Mouse (Mus musculus) lung, postnatal 0 days (tissue): Measurements from ENCODE around the gene Abr.

Source experiments
- CTCF ChIP-seq: IDR thresholded peaks from 2 replicates; pipeline ENCODE4 v1.5.1; 2016; ENCODE audit warnings: antibody characterized with exemption, mild to moderate bottlenecking
- EP300 ChIP-seq: IDR thresholded peaks from 2 replicates; pipeline ENCODE4 v1.6.1; 2016; ENCODE audit warnings: antibody characterized with exemption, mild to moderate bottlenecking, control low read depth

DNA sequence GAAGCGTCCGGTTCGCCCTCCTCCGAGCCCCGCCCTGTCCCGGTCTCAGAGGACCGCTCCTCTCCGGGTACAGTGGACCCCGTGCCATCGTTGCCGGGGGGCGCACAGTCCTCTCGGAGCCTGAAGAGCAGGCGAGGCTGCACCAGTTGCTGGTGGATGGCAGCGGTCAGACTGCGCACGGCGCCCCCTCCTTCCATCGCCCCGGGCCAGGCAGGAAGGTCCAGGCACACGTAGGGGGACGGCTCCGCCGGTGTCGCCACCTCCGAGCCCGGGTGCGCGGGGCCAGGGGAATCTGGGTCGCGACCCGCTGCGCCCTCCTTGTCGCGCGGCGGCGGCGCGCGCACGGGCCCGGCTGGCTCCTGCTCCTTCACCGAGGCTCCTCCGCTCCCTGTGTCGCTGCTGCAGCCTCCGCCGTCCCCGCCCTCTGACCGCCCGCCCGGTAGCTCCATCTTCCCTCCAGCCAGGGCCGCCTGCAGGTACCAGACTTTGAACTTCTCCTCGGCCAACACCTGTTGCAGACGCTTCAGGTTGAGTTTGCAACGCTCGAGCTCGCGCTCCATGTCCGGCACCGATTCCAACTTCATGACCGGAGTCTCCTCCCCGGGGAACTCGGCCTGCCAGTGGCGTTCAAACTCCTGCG, 572 bp upstream of the Abr start:
- no peak for TF ChIP-seq EP300
- TF ChIP-seq CTCF, result no peak
